ENCODE assay signal across 10 mouse cellular contexts in the genomic region with DNA sequence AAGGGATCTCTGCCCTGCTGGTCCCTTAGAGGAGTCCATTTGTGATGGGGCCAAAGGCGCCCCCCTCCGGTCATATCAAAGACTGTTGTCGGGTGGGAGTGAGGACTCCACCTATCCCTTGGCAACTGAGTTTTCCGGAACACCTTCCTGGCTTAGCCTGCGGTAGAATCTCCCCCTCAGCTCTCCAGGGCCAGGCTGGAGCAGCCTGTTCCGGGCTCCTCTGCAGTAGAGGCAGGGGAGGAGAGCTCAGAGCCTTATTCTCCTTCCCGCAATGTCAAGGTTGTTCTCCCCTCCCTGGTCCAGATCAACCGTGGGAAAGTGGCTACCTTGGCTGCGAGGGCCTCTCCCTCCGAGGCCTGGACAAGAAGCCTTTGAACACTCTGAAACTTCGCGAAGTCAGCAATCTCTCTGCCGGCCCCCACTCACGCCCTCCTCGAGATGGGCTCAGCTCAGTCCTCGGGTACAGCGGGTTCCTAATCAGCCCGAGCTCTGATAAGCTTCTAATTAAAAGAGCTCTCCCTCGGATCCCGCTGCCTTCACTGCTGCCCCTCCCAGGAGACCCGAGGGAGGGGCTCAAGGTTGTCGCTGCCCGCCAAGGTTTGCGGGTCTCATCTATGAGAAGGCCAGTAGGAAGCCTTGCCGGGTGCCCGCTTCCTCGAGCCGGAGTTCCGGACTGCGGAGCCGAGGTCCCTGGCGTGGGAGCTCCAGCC. TPM values are rescaled to one million over a fixed set of nuclear protein-coding genes. Genes with fewer than 3 reads are reported as not detected.
A peak's percentile ranks its signal among the peaks of the same experiment; 100 is the strongest.
DNase-seq lines count a peak whose midpoint lies in the region; ATAC-seq lines count a peak whose summit lies in the region.
"Had no signal": no experiment of that assay in that cellular context is flagged by ENCODE, and none has a peak within 500 bp of the region (broad histone marks: within the 10 kb centered on the region; RNA-seq: fewer than 3 reads in every experiment).

No protein-coding gene starts in this region.

- DNase-seq in cerebellum, postnatal 10 days, result peak; percentile 23 to 34
- no peak for DNase-seq in cerebellum, adult 18-20 months
- peak; percentile 27 for DNase-seq in urinary bladder, postnatal 14 days (ENCODE audit: low spot score)
- no peak for DNase-seq in urinary bladder, adult 2 months (ENCODE audit: low spot score)
- no peak for DNase-seq in gastrocnemius, postnatal 25 days
- DNase-seq in right cerebral cortex, adult 18-20 months, result no peak
- DNase-seq in urinary bladder, postnatal 25 days (ENCODE audit: low spot score), result no peak

- H3K27me3 ChIP-seq in limb, embryonic 15.5 days, result peaks cover 98% of the 10 kb centered on the region

- peaks cover 37% of the 10 kb centered on the region for H3K4me1 ChIP-seq in limb, embryonic 15.5 days

- H3K4me3 ChIP-seq in limb, embryonic 15.5 days, result peak overlapping the region; percentile 3; the same call in 1 of the 2 replicates
- H3K4me3 ChIP-seq: megakaryocyte, embryonic 14.5 days had no signal

- no peaks in the 10 kb centered on the region for H3K9me3 ChIP-seq in limb, embryonic 15.5 days

- H3K36me3 ChIP-seq in limb, embryonic 15.5 days, result no peaks in the 10 kb centered on the region

- 4% methylated on average over 32 of the region's 32 CpGs for WGBS in limb, embryonic 15.5 days

- H3K4me2 ChIP-seq in limb, embryonic 15.5 days, result no peak overlapping the region

- no peak overlapping the region for H3K27ac ChIP-seq in limb, embryonic 15.5 days

- no peak for ATAC-seq in limb, embryonic 15.5 days (ENCODE audit: insufficient number of reproducible peaks, low FRiP score, low TSS enrichment, low read depth)

- H3K9ac ChIP-seq in limb, embryonic 15.5 days, result no peak overlapping the region

RNA-seq across cellular contexts. Expression of a gene that starts 4.2 kb away (rescaled TPM):
- polyA plus RNA-seq in urinary bladder, adult 2 months (2012; rRNA removed), result 3.4 and 6.0 TPM in 2 replicates
- polyA plus RNA-seq in limb, embryonic 15.5 days (2015; fragmentation: Nextera tagmentation; extraction: Ambion mirVana), result 0.51 and 1.1 TPM in 2 replicates
- under 1 TPM in 1 of 2 experiments, not detected in 1; 0.08 TPM for total RNA-seq in gastrocnemius, postnatal 25 days (2021)

RNA-seq across cellular contexts. Expression of a gene that starts 38.7 kb away (rescaled TPM):
- polyA plus RNA-seq in urinary bladder, adult 2 months (2012; rRNA removed), result not detected in 2 replicates
- polyA plus RNA-seq in limb, embryonic 15.5 days (2015; fragmentation: Nextera tagmentation; extraction: Ambion mirVana), result not detected in 2 replicates
- not detected for total RNA-seq in gastrocnemius, postnatal 25 days (2021)
- polyA plus RNA-seq: gonadal fat pad, adult 2 months had no signal

Comparison
In these comparisons a context has a peak if more than half of its experiments do, and no peak if none do; other contexts are left out.
1. DNase-seq: peak in cerebellum, postnatal 10 days (2 of 2) and urinary bladder, postnatal 14 days (single experiment); none in cerebellum, adult 18-20 months (0 of 2), urinary bladder, adult 2 months (single experiment), gastrocnemius, postnatal 25 days (single experiment), right cerebral cortex, adult 18-20 months (single experiment) and urinary bladder, postnatal 25 days (single experiment).